Mouse (Mus musculus) neutrophil, adult 5-6 weeks (primary cell): ENCODE data around the gene Akr1c20. TPM values are rescaled to one million over a fixed set of nuclear protein-coding genes. Genes with fewer than 3 reads are reported as not detected.

Experiments
- ATAC-seq: fragments of 151-379, 151-347 bp; 2 replicates; pipeline ENCODE4 v1.8.0; 2017; ENCODE audit warnings: mild to moderate bottlenecking, moderate TSS enrichment; ENCODE audit not compliant: insufficient number of reproducible peaks, poor library complexity, low FRiP score, severe bottlenecking; ENCODE audit errors: extremely low read depth
- total RNA-seq: library from RNA; stranded (forward); fragments of 200-1000 nt; gene quantifications from 2 replicates; pipeline ENCODE4 v1.2.3, GENCODE M21; 2017

Akr1c20 gene
- not detected in 2 replicates for total RNA-seq

- ATAC-seq, result no peak
Measured at GRCm38 (mm10) chr13:4523201-4523838, at the start of gene Akr1c20. TSS of gene Akr1c20 (minus strand) at chr13:4523345.

- no peak for ATAC-seq
Measured at GRCm38 (mm10) chr13:4565996-4566395, 42.9 kb upstream of the Akr1c20 start.

DNA sequence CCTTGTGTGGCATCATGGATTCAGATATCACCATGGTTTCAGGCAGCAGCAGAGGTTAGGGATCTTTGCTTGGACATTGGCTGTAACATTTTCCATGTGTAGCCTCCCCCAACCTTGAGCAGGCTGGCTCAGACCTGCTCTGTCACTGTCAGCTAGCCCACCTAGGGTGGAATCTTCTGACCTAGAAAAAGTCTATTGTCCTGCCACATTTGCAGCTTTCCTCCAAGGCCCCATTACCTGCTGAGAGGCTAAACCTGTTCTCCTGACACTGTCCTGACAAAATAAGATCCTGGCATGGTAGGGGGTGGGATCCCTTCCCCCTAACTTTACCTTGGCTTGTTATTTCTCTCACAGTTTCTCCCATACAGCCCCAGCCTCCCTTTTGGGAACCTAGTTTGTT, 37.4 kb upstream of the Akr1c20 start:
- no peak for ATAC-seq

- ATAC-seq, result no peak
Measured at GRCm38 (mm10) chr13:4559143-4559542, 36.0 kb upstream of the Akr1c20 start.

GRCm38 (mm10) chr13:4514811-4515210, 8.3 kb downstream of the Akr1c20 start:
- ATAC-seq, result no peak

GRCm38 (mm10) chr13:4467896-4468295, 55.2 kb downstream of the Akr1c20 start:
- no peak for ATAC-seq

- no peak for ATAC-seq
Measured at GRCm38 (mm10) chr13:4465641-4466040, 57.5 kb downstream of the Akr1c20 start.

Other genes with a start within 250 kb of the Akr1c20 start
- not detected in 2 replicates for gene Akr1c12, start 243.9 kb downstream of the Akr1c20 start, total RNA-seq
- not detected in 2 replicates for gene Akr1c6, start 89.0 kb downstream of the Akr1c20 start, total RNA-seq
- not detected in 2 replicates for gene Akr1c21, start 50.7 kb upstream of the Akr1c20 start, total RNA-seq
- gene Akr1e1, start 85.8 kb upstream of the Akr1c20 start, total RNA-seq, result 0.25 and 3.6 TPM in 2 replicates